Mouse (Mus musculus) large intestine, adult 2 months (tissue): ENCODE data around the gene Pomt1. TPM values are rescaled to one million over a fixed set of nuclear protein-coding genes. Genes with fewer than 3 reads are reported as not detected.
A peak's percentile ranks its signal among the peaks of the same experiment; 100 is the strongest.

Experiments
- DNase-seq: peaks from one replicate; pipeline ENCODE4 v3.0.0-alpha.2; 2012; ENCODE audit warnings: low read depth, low spot score
- WGBS: fragments of 180-500 bp; shearing (Covaris S2); methylation state at CpG from one replicate; pipeline ENCODE4 v1.1.7; 2018; 5-methylcytosine and 5-hydroxymethylcytosine counted together
- polyA plus RNA-seq: library from polyadenylated mRNA; depleted of rRNA; stranded (reverse); fragments of >200 nt; gene quantifications from 2 replicates; pipeline ENCODE4 v1.2.3, GENCODE M21; 2012

The Pomt1 gene
- polyA plus RNA-seq, 1 experiment = 18.8 TPM

DNA sequence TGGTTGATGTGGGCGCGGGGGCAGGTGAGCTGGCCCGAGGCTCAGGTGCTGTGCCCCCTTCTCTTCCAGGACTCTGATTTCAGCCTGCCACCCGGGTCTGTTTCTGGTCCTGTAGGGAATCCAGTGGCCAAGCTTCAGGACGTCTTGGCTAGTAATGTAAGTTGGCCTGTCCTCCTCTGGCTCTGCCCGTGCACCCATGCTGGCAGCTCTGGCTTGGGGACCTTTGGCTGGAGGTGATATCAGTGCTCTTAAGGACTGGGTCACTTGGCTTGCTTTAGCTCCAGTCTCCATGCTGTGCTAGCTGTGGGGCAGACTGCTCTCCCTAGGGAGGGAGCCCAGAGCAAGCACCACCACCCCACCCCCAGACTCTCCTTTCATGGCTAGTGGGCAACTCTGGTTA is 16.4 kb upstream of the Pomt1 start:
- WGBS = 88% methylated on average over 6 of the region's 6 CpGs

DNA sequence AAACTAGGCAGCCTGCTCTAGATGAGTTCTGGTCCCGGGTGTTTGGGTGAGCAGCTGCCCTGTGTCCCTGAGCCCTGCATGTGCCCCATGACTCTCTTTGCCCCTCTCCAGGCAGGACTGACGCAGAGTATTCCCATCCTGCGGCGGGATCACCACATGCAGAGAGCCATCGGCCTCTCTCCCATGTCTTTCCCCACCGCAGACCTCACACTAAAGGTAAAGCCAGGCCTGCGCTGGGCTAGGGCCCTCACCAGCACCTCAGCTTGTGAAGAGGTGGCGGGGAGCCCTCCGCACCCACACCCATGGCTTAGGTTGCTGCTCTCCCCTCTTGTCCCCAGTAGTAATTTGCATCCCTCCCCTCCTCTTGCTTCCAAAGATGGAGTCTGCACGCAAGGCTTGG is 15.4 kb upstream of the Pomt1 start:
- 97% methylated on average over 10 of the region's 10 CpGs for WGBS
- DNase-seq = no peak

More for the DNA sequence above, 16.4 kb upstream of the Pomt1 start:
- DNase-seq = no peak

DNA sequence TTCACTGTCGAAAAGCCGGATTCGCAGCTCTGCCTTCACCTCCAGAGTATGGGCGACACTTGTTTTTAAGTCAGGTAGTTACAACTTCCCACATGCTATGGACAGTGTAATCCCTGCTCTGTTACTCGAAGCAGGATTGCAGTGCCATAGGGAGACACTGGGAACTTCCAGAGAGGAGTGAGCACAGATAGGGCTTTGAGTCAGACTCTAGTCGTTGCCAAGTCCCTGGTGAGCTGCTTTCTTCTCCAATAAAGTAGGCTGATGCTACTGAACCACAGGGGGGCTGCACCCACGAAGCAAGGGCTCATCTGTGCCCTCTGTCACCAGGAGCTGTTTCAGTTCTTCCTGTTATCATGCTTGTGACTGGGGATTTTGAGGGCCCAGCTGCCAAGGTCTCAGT is 14.8 kb upstream of the Pomt1 start:
- 86% methylated on average over 7 of the region's 7 CpGs for WGBS
- no peak for DNase-seq

DNA sequence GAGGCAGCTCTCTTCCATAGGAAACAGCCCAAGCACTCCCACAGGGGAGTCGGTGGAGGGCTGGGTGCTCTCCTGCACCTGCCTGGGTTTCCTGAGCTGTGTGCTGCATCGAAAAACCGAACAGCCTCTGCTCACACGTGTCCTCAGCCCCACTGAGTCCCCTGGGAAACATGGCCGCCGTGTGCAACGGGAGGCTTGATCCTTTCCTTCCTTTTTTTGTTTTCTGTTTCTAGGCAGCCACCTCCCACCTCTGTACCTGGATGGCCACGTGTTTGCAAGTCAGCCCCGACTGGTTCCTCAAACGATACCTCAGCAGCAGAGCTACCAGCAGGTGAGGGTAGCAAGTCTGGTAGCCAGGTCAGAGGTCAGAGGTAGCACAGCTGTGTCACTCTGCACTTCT is 14.3 kb upstream of the Pomt1 start:
- DNase-seq = no peak
- 71% methylated on average over 10 of the region's 10 CpGs for WGBS

DNA sequence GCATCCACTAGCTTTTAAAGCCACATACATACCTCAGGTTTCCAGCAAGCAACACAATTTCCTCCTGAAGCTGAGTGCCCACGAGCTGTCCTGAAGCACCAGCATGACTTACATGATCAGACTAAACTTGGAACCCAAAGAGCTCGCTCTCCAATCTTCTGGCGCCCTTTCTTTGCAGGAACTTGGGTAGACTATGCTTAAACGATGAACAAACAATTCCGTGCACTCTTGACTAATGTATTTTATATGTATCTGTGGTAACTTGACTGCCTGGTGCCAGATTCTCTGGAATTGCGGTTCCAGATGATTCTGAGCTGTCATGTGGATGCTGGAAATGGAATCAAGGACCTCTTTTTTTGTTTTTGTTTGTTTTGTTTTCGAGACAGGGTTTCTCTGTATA is 957 bp upstream of the Pomt1 start:
- no peak for DNase-seq
- WGBS = 15% methylated on average over 7 of the region's 7 CpGs

DNA sequence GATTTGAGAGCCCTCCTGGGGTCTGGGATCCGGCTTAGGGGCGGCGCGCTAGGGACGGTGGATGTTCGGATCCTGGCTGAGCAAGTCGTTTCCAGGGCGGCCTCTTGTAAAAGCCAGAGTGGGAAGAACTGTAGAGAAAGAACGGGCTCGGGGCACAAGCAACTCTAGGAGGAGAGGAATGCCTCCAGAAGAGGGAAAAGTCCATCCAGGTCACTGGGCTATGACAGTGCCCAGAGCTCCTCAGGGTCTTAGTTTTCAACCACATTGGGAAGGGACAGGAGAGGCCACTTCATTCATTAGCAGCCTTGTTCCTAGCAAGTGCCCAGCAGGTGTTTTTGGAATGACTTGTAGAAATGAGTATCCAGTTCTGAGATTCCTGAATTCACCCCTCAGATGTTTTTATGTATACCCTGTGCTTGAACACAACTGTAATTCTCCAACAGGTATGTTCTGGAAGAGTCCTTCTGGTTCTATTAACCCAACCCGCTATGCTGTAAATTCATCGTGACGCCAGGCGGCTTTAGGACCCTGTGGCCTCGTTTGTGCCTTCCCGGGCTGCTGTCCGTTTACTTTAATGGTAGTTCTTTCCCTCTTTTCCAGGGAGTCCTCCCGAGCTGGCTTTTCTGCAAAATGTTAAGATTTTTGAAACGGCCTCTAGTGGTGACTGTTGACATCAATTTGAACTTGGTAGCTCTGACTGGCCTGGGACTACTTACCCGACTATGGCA is 534 bp downstream of the Pomt1 start:
- DNase-seq = peak; percentile 51
- under 1% methylated on average over 20 of the region's 20 CpGs for WGBS

DNA sequence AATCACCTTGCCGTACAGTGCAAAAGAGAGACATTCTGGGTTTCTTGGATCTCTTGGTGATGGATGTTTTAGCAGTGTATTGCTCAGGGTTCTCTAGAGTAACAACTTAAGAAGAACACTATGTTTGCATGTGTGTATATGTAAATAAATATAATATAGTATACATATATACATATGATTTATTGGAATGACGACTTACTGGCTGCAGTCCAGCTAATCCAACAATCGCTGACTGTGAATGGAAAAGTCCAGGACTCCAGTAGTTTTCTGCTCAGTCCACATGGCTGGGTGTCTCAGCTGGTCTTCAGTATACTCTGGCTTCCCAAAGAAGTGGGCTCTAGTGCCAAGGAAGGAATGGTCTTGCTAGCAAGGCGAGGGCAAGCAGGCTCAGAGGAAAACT is 1.2 kb downstream of the Pomt1 start:
- DNase-seq = no peak
- 14% methylated on average over 4 of the region's 4 CpGs for WGBS

DNA sequence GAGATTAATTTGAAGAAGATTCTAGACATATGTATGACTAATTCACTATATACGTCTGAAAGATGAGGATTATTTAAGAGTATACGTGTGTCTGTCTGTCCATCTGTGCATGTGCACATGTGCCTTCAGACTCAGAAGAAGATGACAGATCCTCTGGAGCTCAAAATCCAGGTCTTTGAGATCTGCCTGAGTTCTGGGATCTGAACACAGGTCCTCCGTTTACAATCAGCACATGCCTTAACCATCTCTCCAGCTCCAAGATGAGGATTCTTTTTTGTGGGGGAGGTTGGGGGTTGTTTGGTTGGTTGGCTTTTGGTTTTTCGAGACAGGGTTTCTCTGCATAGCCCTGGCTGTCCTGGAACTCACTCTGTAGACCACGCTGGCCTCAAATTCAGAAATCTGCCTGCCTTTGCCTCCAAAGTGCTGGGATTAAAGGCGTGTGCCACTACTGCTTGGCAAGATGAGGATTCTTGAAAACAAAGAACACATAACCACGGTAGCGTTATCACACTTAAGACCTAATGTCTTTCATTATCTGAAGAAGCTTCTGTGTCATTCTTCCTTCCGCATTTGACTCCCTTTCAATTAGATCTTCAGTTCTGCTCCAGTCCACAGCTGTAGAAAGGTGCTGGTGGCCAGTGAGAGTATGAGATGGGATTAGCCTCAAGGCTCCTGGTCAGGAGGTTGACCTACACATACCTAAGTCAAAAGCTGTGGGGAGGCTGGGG is 2.5 kb downstream of the Pomt1 start:
- WGBS = 93% methylated on average over 9 of the region's 9 CpGs

DNA sequence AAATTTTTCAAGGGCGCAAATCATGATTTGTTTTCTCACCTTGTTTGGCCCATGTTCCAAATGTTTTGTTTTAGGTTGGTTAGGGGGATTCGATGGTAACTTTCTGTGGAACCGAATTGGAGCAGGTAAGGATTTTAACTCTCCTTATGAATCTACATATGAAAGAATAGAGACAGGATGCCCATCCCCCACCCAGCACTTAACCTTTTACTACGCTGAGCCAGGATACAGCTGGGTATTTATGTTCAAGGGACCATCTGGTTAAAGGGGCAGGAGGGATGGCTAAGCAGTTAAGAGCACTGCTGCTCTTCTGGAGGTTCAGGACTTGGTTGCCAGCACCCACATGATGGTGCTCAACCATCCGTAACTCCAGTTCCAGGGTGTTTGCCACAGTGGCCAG is 4.2 kb downstream of the Pomt1 start:
- 87% methylated on average over 5 of the region's 5 CpGs for WGBS
- DNase-seq = no peak

More for the DNA sequence above, 2.5 kb downstream of the Pomt1 start:
- DNase-seq = no peak

DNA sequence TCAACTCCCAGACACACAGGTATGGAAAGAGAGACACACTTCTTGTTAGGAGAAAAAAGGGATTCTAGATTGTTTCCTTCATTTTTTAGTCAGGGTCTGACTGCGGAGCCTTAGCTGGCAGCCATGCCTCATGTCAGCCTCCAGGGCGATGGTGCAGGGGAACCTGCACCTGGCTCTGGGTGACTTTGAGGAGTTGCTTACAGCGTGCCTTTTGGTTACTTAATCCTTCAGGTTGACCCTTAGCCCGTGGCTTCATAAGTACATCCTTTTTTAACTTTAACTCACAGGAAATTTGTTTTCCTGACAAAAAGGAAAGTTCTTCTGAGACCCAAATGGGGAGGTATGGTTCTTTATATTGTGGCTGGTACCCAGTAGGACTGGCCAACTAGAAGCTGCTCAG is 6.6 kb downstream of the Pomt1 start:
- WGBS = 86% methylated on average over 4 of the region's 4 CpGs
- DNase-seq = no peak

DNA sequence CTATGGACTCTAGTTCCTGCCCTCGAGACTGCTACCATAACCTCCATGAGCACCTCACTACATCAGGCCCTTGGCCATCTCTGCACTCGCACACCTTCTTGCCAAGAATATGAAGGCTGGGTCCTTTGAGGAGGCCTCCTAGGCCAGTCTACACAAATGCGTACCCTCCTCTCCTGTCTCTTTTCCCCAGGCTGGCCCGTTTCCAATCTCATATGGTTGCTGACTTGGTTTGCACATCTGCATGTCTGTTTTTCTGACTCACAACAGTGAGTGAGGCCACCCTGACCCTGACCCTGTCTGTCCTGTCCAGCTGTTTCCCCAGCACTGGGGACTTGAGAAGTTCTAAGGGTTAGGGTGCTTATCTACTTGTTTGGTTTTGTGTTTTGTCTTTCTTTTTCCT is 10.4 kb downstream of the Pomt1 start:
- 86% methylated on average over 4 of the region's 4 CpGs for WGBS
- DNase-seq = no peak

DNA sequence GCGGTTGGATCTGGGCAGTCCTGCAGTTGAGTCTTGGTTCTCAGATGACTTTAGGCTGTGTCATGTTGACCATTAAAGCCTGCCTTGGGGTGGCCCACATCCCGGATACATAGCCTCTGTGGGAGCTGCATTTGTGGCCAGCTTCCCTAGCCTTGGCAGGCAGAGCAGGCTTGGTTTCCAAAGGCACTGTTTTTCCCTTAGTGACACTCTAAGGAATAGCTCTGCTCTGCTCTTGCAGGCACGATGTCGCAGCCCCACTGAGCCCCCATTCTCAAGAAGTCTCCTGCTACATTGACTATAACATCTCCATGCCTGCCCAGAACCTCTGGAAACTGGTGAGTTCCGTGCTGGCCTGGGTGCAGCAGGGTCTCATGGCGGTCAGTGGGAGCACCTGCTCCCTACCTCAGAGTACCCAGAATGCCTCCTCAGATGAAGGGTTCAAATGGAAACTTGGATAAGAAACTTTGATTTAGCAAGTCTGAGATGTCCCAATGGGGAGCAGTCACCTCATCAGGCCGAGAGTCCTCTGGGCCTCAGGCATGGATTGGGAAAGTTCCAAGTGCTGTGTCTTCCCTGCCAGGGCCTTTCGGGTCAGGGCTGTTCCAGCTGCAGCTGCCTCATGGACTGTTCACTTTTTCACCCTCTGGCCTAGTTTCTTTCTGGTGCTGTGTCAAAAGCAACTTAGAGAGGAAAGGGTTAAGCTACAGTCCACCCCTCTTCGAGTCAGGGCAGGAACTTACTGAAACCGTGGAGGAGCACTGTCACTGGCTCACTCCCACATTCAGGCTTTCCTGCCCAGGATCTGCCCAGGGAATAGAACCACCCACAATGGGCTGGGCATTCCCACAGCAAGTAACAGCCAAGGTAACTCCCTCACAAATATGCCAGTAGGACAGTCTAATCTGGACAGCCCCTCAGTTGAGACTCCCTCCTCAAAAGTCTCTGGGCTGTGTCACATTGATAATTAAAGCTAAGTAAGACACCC is 12.3 kb downstream of the Pomt1 start:
- WGBS = 76% methylated on average over 10 of the region's 10 CpGs
- DNase-seq = no peak

DNA sequence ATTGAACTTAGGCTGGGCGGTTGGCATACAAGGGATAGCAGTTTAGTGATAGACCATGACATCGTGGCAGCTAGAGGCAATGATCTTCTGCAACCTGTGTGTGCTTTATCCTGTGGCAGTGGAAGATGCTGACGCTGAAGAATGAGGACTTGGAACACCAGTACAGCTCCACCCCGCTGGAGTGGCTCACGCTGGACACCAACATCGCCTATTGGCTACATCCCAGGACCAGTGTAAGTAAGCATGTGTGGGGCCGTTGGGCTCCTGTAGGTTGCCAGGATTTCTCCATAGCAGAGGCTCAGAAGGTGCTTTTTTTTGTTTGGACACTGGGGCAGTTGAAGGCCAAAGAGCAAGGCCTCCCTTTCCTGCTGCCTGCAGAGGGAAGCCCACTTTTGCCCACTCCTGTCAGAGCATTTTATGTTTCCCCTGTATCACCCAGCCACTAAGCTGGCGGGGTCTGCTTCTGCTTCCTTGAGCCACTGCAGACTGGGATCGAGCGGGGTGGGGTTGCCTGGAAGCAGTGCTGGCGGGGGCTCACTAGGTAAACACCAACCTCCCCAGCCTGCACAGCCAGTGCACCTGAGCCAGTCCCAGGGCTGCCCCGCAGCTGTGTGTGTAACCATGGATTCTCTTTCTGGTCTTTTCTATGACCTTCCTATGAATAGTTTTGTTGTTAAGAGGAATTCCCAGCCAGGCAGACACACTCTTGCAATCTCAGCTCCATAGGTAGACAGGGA is 15.6 kb downstream of the Pomt1 start:
- no peak for DNase-seq
- WGBS = 74% methylated on average over 12 of the region's 12 CpGs

DNA sequence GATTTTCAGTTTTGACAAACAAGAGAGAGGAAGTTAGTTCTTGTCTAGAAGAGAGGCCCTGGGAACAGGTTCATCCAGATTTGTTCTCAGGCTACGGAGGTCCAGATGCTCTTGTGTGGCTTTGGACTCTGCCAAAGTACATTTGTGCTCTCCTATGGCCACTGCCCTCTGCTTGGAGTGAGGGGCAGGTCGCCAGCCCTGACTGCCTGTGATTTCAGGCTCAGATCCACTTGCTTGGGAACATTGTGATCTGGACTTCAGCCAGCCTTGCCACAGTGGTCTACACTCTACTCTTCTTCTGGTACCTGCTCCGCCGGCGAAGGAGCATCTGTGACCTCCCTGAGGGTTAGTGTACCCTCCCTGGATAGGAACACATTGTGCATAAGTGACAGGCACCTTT is 16.3 kb downstream of the Pomt1 start:
- no peak for DNase-seq
- 86% methylated on average over 5 of the region's 5 CpGs for WGBS

DNA sequence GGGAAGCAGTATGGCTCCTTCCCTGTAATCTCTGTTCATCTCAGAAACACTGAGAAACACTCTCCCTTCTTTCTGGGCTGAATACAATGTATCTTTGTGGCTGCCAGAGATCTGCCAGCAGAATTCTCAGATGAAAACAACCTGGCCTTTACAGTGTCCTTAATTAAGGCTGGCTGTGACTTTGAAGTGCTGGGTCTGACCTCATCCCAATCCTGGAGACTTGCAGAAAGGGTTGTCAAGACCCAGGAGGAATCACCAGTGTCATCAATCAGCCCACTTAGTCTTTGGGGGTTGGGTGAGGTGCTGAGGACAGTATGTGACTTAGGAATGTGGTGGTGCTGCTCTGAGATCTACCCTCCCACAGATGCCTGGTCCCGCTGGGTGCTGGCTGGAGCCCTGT is 17.0 kb downstream of the Pomt1 start:
- 76% methylated on average over 1 of the region's 1 CpGs for WGBS
- no peak for DNase-seq

DNA sequence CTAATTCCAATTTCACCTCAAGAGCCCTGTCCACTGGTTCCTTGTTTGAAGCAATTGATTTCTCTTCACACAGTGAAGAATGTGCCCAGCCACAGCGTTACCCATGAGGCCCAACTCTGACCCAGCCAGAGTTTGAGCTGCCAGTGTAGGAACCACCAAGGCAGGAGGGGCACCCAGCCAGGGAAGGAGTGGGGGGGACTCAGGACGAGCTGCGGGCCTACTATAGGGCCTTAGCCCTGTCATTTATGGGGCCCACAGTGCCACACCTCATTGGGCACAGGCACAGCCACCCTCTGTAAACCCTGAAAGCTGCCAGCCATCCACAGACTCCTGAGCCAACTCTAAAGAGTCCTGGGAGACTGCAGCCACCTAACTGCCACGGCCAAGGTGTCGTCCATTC is 18.2 kb downstream of the Pomt1 start:
- 55% methylated on average over 5 of the region's 5 CpGs for WGBS
- DNase-seq = no peak

DNA sequence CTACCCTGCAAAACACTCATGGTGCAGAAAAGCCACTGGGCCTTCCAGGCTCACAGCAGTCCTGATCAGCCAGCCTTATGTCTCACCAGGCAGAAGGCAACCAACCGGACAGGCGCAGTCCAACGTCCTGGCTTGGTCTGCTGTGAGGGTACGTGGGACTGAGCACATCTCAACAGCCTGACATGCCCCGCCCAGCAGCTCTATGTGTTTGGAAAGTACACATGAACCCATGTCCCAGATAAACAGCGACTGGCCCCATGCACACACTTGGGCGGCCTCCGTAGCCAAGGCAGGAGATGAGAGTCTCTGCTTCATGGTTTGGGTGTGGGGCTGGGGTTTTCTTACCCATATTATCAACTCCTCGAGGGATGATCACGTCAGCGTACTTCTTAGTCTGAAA is 19.9 kb downstream of the Pomt1 start:
- DNase-seq = no peak
- WGBS = 82% methylated on average over 11 of the region's 11 CpGs

DNA sequence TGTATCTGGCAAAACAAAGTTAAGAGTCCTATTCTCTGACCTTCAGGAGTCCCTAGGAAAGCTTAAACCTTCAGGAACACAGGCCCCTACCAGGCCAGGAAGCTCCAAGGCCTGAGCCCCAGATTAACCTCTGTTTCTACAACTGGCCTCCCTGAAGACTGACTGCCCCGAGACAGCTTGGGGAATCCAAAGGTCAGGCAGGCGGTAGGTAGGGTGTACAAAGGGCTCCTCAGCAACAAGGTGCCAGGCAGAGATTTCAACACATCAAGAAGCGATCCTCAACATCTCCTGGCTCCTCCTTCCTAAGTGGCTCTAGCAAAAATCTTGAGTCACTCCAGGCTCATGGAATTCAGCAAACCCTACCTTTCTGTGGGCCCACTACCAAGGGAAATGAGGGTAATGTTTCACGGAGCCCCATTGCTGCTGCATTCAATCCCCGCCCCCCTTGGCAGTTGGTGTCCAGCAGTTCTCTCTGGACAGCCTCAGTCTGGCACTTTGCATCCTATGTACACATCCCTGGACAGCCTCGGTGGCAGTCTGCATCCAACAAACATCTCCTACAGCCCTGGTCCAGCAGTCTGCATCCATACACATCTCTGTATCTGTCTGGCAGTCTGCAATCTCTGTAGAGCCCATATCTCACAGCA is 22.6 kb downstream of the Pomt1 start:
- 23% methylated on average over 6 of the region's 6 CpGs for WGBS

More for the DNA sequence above, 22.6 kb downstream of the Pomt1 start:
- DNase-seq = no peak
